Mouse (Mus musculus): Measurements from ENCODE around the gene Phactr3. TPM values are rescaled to one million over a fixed set of nuclear protein-coding genes. Genes with fewer than 3 reads are reported as not detected.

Gene Phactr3
- polyA plus RNA-seq, 3 experiments from 2014 or later = 0.11 to 0.40 TPM; not detected in 1

- ATAC-seq = no peak
Measured at GRCm38 (mm10) chr2:178137518-178137917, 18.7 kb downstream of the Phactr3 start.

DNA sequence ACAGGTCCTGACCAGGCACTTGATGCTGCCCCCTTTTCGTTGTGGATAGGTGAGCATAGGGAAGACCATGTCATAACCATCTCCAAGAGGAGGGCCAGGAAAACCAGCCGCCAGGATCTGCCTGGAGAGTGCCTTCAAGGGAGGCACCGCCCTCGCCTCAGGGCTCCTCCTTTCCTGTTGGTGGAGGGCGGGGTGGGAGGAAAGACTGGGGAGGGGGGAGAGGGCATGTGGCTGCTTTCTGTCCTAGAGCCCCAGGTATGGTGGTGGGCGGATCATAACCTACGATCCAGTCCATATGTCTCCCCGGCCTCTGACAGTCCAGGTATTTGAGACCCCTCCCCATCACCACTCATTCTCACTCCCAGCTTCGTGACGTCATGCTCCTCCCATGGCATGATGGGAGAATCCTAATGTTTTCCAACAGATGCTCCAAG, 22.7 kb downstream of the Phactr3 start:
- no peak for ATAC-seq

GRCm38 (mm10) chr2:178142291-178143023, 23.7 kb downstream of the Phactr3 start:
- no peak for ATAC-seq

GRCm38 (mm10) chr2:178143024-178143415, 24.2 kb downstream of the Phactr3 start:
- ATAC-seq = no peak

DNA sequence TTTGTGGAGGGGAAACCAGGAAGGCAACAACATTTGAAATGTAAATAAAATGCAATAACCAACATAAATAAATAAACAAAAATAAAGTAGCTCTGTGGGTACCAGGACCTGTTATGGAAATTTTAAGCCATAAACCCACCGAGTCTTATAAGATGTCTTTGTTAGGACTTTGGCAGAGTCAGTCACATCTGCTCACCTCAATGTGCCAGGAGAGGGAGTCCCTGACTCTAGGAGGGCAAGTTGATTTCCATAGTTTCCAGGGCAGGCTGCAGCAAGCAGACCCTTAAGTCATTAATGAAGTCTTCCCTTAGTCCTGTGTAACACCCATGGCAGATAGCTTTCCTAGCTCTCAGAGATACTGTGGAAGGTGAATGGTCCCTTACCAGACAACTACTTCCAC, 25.1 kb downstream of the Phactr3 start:
- ATAC-seq = no peak

GRCm38 (mm10) chr2:178149312-178149711, 30.5 kb downstream of the Phactr3 start:
- no peak for ATAC-seq

DNA sequence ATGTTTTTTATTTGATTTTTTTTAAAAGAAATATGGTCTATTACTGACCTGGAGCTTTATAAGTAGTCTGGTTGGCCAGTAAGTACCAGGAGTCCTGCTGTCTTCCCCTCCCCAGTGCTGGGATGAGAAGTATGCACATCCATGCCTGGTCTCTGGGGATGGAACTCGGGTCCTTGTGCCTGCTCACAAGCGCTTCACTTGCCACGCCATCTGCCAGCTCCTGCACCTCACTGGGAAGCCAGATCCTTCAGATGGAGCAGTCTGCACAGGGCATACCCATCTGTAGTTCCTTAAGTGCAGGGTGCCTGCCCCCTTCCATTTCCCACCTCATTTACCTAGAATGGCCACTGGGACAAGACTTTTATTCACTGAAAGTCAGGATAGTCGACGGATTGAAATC, 31.9 kb downstream of the Phactr3 start:
- no peak for ATAC-seq

- ATAC-seq = no peak
Measured at GRCm38 (mm10) chr2:178153601-178154000, 34.8 kb downstream of the Phactr3 start.

DNA sequence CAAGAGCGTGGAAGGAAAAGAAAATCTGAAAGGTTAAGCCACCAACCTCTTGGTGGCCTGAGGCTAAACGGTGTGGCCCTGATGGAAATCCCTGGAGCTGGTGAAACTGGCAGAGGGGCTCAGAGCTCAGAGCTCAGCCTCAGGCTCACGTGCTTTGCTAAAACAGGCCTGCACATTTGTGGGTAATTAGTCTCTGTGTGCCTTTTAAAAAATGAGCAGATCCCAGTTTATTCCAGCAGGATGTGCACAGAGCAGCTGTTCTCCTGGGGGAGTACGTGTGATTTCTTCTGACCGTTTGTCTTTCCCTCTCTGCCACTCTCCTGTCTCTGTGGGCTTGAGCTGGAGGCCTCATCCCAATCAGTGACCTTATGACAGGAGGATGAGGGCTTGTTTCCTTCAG, 35.4 kb downstream of the Phactr3 start:
- no peak for ATAC-seq

- ATAC-seq = no peak
Measured at GRCm38 (mm10) chr2:178154576-178154975, 35.8 kb downstream of the Phactr3 start.

DNA sequence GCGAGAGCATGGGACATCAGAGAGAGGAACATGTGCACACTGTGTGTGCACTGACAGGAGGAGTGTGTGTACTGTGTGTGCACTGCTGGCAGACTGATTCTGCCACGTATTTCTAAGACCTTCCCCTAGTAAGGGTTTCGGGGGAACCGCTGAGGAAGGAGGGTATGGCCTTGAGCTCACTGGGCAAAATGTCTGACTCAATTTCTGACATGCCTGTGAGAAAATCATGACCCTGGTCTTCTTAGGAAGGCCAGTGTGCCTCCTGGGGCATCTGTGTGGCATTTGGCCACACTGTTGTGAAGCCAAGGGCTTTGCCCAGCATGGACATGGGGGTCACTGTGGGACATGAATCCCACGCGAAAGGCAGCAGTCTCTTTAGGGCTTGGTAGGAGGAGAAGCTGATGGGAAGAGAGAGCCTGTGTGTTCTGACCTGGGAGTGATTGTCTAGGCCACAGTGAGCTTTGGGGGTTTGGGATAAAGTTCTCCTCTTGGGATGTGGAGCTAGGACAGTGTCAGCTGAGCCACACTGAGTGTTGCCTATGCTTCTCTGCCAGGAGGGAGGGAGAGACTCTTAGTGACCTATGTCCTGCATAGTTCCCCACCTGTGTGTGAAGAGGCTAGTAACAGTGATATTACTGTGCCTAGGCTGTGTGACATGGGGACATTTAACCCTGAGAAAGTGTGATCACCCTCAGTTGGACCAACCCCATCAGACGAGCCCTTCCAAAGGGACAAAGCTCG, 36.6 kb downstream of the Phactr3 start:
- ATAC-seq = no peak

GRCm38 (mm10) chr2:178155917-178156282, 37.1 kb downstream of the Phactr3 start:
- ATAC-seq = no peak

DNA sequence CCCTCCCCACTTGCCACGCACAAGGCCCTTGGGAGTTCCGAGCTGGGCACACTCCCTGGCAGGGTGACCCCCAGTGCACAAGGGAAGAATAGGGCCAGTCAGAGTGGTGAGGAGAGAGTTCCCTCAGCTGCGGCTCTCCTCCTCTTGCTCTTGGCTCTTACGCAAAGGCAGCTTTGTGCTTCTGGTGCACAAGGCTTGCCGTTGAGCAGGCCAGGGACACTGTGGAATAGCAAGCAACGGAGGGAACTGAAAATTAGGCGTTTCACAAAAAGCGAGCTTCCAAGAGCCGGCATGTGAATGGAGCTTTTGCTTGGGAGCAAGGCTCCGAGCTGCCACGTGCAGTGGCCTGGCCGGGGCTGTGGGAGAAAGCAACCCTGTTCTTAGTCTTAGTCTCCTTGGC, 40.2 kb downstream of the Phactr3 start:
- no peak for ATAC-seq

GRCm38 (mm10) chr2:178163981-178164380, 45.2 kb downstream of the Phactr3 start:
- no peak for ATAC-seq

GRCm38 (mm10) chr2:178165943-178166342, 47.2 kb downstream of the Phactr3 start:
- ATAC-seq = no peak

DNA sequence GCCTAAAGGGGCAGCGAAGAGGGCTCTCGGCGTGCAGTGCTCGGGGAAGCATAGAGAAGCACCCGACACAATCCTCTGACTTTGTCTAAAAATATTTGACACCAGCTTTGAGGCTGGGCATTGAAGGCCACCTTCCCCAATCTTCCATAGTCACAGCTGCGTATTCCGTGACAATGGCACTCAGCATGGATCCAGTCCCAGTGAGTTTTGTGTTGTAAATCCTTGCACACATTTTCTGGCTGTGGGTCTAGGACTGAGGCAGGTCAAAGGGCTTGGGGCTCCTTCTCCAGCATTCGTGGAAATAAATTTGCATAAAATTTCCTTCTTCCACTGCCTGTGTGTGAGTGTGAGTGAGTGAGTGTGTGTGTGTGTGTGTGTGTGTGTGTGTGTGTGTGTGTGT, 51.2 kb downstream of the Phactr3 start:
- no peak for ATAC-seq

- ATAC-seq = no peak
Measured at GRCm38 (mm10) chr2:178173951-178174350, 55.2 kb downstream of the Phactr3 start.

GRCm38 (mm10) chr2:178175286-178175931, 56.6 kb downstream of the Phactr3 start:
- ATAC-seq = no peak

- no peak for ATAC-seq
Measured at GRCm38 (mm10) chr2:178184251-178184650, 65.5 kb downstream of the Phactr3 start.

- ATAC-seq = no peak
Measured at GRCm38 (mm10) chr2:178184862-178185261, 66.1 kb downstream of the Phactr3 start.

DNA sequence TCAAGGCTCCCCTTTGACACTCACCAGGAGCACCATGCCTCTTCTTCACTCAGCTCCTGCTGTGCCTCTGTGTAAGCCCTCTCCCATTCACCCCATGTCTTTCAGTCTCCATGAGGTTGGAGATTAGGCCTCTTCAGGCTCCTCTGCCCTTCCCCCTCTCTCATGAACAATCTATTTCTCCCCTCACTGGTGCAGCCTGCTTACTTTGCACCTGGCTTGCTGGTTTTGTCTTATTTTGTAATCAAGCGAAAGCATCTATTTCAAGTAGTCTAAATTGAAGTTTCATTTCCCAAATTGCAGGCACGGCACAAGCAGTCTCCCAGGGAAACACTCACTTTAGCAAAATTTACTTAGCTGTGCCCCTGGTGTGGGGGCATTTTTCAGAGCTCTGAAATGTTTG, 70.2 kb downstream of the Phactr3 start:
- ATAC-seq = no peak

DNA sequence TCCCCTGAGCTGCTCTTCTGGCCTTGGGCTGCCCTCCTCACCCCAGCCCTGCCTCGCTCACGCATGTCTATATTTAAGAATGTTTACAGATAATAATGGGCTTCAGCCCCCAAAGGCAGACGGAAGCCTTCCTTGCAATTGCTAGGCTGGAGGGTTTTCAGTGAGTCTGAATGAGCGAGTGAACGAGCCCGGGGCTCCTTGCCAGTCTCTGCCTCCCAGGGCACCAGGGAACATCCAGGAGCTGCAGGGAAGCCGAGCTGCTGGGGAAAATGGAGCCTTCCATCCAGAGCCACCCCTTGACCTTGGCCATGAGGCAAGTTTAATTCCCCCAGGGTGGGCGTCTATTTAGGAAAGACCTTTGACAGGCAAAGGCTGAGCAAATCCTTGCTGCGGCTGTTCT, 74.1 kb downstream of the Phactr3 start:
- no peak for ATAC-seq

GRCm38 (mm10) chr2:178193445-178193844, 74.7 kb downstream of the Phactr3 start:
- ATAC-seq = no peak

GRCm38 (mm10) chr2:178194908-178195307, 76.1 kb downstream of the Phactr3 start:
- no peak for ATAC-seq
